Mouse (Mus musculus) left cerebral cortex, adult 2 months (tissue): Measurements from ENCODE around the gene Telo2. TPM values are rescaled to one million over a fixed set of nuclear protein-coding genes. Genes with fewer than 3 reads are reported as not detected.

ENCODE experiments used
- DNase-seq, 2 experiments: peaks; one replicate each; pipeline ENCODE4 v3.0.0; 2021 to 2022; ENCODE audit warnings: low spot score in 2 of 2, mixed read lengths in 1 of 2; ENCODE audit errors: extremely low spot score in 1 of 2
- H3K27ac ChIP-seq: fragments of 200-600 bp; 2 replicates; pipeline ENCODE4 v1.8.1; 2022
- H3K4me3 ChIP-seq: fragments of 200-600 bp; 2 replicates; pipeline ENCODE4 v1.8.1; 2022
- CTCF ChIP-seq: fragments of 200-600 bp; IDR thresholded peaks from 2 replicates; pipeline ENCODE4 v1.8.1; 2022; ENCODE audit warnings: antibody characterized with exemption, mild to moderate bottlenecking, moderate library complexity
- intact Hi-C: fragments of 180-260 bp; cut with DNase I; formaldehyde crosslinking; loops from one replicate; pipeline ENCODE4 v1.15.1; 2025
- total RNA-seq, 2 experiments: library from RNA; stranded (reverse); gene quantifications; 2 replicates each; pipeline ENCODE4 v1.2.3; 2021

Gene Telo2
- total RNA-seq, 2 experiments from 2014 or later, result 25.8 to 30.7 TPM

- no peak overlapping the region for H3K4me3 ChIP-seq
- DNase-seq, result no peak
- no peak for TF ChIP-seq CTCF
- intact Hi-C loops, result no loop called here
- H3K27ac ChIP-seq, result peak overlapping the region; percentile 4; the same call in 1 of the 2 replicates
Measured at GRCm38 (mm10) chr17:25076906-25077305, 38.9 kb downstream of the Telo2 start.

DNA sequence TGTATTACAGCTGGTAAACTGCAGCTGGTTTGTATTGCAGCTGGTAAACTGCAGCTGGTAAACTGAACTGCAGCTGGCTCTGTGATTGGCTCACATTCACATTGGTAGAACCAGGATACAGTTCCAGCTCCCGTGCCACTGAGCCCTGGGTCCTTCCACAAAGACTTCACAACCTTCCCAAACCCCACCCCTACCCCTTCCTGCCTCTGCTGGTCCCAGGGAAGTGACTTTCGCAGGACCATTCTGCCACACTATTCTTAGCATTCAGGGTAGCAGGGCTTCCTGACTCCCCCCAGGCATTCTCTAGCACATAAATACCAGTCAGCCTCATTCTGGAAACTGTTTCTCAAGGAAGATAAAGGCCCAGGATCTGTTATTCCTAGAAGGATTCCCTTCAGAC lies 47.1 kb downstream of the Telo2 start:
- intact Hi-C loops, result no loop called here
- no peak for TF ChIP-seq CTCF
- H3K27ac ChIP-seq, result no peak overlapping the region
- DNase-seq, result no peak
- no peak overlapping the region for H3K4me3 ChIP-seq

DNA sequence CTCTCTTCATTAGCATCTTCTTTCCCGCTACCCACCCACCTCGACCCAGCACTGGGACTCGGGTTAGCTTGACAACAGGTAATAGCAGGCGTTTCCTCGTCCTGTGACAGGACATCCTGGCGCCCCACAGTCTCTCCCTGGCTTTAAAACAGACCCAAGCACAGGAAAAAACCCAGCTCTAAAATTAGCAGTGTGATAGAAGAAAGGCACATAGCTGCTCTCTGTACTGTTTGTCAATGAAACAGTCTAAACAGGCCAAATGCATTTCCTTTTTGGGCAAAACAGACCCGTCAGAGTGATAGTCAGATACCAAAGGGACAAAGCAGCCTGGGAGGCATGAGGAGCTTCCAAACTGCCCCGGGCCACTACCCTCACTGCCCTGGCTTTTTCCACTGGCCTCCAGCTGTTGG lies 48.3 kb downstream of the Telo2 start:
- Histone ChIP-seq H3K4me3 (no peak overlapping the region), H3K27ac (peak overlapping the region; percentile 46; the same call in 1 of the 2 replicates)
- intact Hi-C loops, result no loop called here
- no peak for DNase-seq
- no peak for TF ChIP-seq CTCF

- Histone ChIP-seq H3K27ac (peak overlapping the region; percentile 73), H3K4me3 (no peak overlapping the region)
- no peak for DNase-seq
- intact Hi-C loops, result no loop called here
- TF ChIP-seq CTCF, result no peak
Measured at GRCm38 (mm10) chr17:25066595-25066994, 49.2 kb downstream of the Telo2 start.

DNA sequence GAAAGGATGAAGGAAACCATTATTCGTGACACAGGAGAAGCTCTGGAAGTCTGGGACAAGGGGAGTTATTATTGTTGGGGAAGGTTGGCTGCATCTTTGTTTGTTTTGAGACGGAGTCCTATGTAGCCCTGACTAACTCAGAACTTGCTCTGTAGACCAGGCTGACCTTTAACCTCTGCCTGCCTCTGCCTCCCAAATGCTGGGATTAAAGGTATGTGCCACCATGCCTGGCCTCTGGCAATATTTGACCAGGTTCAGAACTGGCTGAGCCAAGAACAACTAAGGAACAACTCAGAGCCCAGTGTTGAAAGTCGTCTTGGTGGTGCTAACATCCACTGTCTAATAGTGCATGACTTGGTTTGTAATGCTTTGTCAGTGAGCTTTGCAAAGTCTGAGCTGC lies 50.6 kb downstream of the Telo2 start:
- DNase-seq, result no peak
- H3K27ac ChIP-seq, result peak overlapping the region; percentile 34; the same call in 1 of the 2 replicates
- TF ChIP-seq CTCF, result no peak
- H3K4me3 ChIP-seq, result no peak overlapping the region
- intact Hi-C loops, result no loop called here

- DNase-seq, result no peak
- intact Hi-C loops, result no loop called here
Measured at GRCm38 (mm10) chr17:25064351-25064750, 51.4 kb downstream of the Telo2 start.

DNA sequence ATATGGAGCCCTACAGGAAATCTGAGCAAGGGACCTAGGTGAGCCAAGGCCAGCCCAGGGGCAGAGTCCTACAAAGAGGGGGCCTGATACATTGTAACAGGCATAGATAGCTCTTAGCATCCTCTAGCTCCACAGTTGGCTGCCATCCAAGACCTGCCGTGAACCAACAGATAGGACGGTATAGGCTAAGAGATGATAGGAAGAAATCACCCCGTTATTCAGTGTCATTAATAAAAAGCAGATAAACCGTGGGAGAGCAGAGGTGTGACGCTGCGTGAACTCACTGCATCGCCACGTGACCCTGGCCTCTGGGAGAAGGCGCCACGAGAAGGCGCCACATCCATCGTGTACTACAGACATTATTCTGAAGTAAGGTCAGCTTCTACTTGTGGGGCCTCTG lies 51.9 kb downstream of the Telo2 start:
- Histone ChIP-seq H3K27ac (peak overlapping the region; percentile 50; the same call in 1 of the 2 replicates), H3K4me3 (no peak overlapping the region)
- no peak for DNase-seq
- TF ChIP-seq CTCF, result no peak
- intact Hi-C loops, result no loop called here

More at GRCm38 (mm10) chr17:25064351-25064750, 51.4 kb downstream of the Telo2 start:
- H3K27ac ChIP-seq, result peak overlapping the region; percentile 50
- H3K4me3 ChIP-seq, result no peak overlapping the region
- no peak for TF ChIP-seq CTCF

DNA sequence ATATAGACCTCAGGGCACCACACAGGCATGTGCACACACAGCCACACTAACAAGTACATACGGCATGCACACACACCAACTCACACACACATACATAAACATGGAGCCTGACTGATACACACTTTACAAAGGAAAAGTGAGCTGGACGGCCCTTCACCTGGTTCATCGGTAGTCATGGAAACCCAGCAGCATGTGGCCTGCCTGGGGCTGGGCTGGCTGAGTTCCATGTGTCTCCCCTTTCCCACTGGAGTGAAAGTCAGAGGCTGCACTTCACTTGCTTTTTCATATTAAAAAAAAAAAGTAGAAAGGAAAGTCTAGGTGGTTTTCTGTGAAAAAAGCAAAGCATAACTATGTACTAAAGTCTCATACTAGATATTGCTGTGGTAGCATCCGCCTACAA lies 52.5 kb downstream of the Telo2 start:
- no peak overlapping the region for H3K4me3 ChIP-seq
- DNase-seq, result no peak
- intact Hi-C loops, result no loop called here
- no peak for TF ChIP-seq CTCF
- H3K27ac ChIP-seq, result no peak overlapping the region

GRCm38 (mm10) chr17:25057041-25057440 lies 58.7 kb downstream of the Telo2 start:
- no peak; the same call in none of the 2 replicates for TF ChIP-seq CTCF
- intact Hi-C loops, result no loop called here
- Histone ChIP-seq H3K27ac (no peak overlapping the region), H3K4me3 (no peak overlapping the region)
- DNase-seq, result no peak

GRCm38 (mm10) chr17:25053274-25053673 lies 62.5 kb downstream of the Telo2 start:
- intact Hi-C loops, result no loop called here
- H3K4me3 ChIP-seq, result no peak overlapping the region
- TF ChIP-seq CTCF, result no peak; the same call in 1 of the 2 replicates
- no peak for DNase-seq
- no peak overlapping the region for H3K27ac ChIP-seq

Other genes starting within 250 kb of the Telo2 start
- not detected for gene Igfals, start 250.0 kb downstream of the Telo2 start, total RNA-seq
- gene Nubp2, start 229.6 kb downstream of the Telo2 start, total RNA-seq, result 10 to 100 TPM; 30.7 to 32.4 TPM
- gene Spsb3, start 229.3 kb downstream of the Telo2 start, total RNA-seq, result 10 to 100 TPM; 58.6 to 63.3 TPM
- gene Eme2, start 220.9 kb downstream of the Telo2 start, total RNA-seq, result 10 to 100 TPM; 54.8 to 55.2 TPM
- gene Mrps34, start 220.9 kb downstream of the Telo2 start, total RNA-seq, result 10 to 100 TPM; 67.6 to 72.1 TPM
- 10 to 100 TPM; 46.5 to 51.2 TPM for gene Nme3, start 219.5 kb downstream of the Telo2 start, total RNA-seq
- 100 to 1,000 TPM; 390 to 407 TPM for gene Mapk8ip3, start 179.0 kb downstream of the Telo2 start, total RNA-seq
- gene Jpt2, start 155.3 kb downstream of the Telo2 start, total RNA-seq, result 1 to 10 TPM; 5.3 to 6.9 TPM
- gene Cramp1l, start 100.2 kb downstream of the Telo2 start, total RNA-seq, result 10 to 100 TPM; 31.9 to 33.9 TPM
- 10 to 100 TPM; 17.9 to 21.0 TPM for gene Ift140, start 99.9 kb downstream of the Telo2 start, total RNA-seq
- 10 to 100 TPM in 1 of 2 experiments, 1 to 10 TPM in 1; 9.5 to 11.1 TPM for gene Tmem204, start 32.4 kb downstream of the Telo2 start, total RNA-seq
- gene Ptx4, start 4.8 kb upstream of the Telo2 start, total RNA-seq, result under 1 TPM; 0.33 to 0.63 TPM
- gene Clcn7, start 17.4 kb upstream of the Telo2 start, total RNA-seq, result 10 to 100 TPM; 48.5 to 53.9 TPM
- gene Ccdc154, start 46.5 kb upstream of the Telo2 start, total RNA-seq, result under 1 TPM in 1 of 2 experiments, not detected in 1; 0.14 TPM
- not detected for gene Gm38655, start 59.5 kb upstream of the Telo2 start, total RNA-seq
- gene BC003965, start 68.6 kb upstream of the Telo2 start, total RNA-seq, result 10 to 100 TPM; 20.2 to 20.8 TPM
- 10 to 100 TPM; 39.0 to 40.7 TPM for gene Unkl, start 72.4 kb upstream of the Telo2 start, total RNA-seq
- 10 to 100 TPM; 78.1 to 81.4 TPM for gene Gnptg, start 124.2 kb upstream of the Telo2 start, total RNA-seq
- 10 to 100 TPM; 24.6 to 25.9 TPM for gene Tsr3, start 124.2 kb upstream of the Telo2 start, total RNA-seq
- gene Baiap3, start 140.4 kb upstream of the Telo2 start, total RNA-seq, result 10 to 100 TPM; 14.8 to 29.8 TPM
- gene Ube2i, start 158.7 kb upstream of the Telo2 start, total RNA-seq, result 100 to 1,000 TPM; 215 to 223 TPM
- not detected for gene Prss34, start 182.4 kb upstream of the Telo2 start, total RNA-seq
- not detected for gene Prss28, start 192.7 kb upstream of the Telo2 start, total RNA-seq
- not detected for gene Prss29, start 202.7 kb upstream of the Telo2 start, total RNA-seq
- gene Tpsab1, start 229.6 kb upstream of the Telo2 start, total RNA-seq, result not detected